In genomic region chr2:173682773-173683172, GRCm38 (mm10) we compare ENCODE assay signal across 23 mouse cellular contexts. TPM values are rescaled to one million over a fixed set of nuclear protein-coding genes. Genes with fewer than 3 reads are reported as not detected.
DNase-seq lines count a peak whose midpoint lies in the region; ATAC-seq lines count a peak whose summit lies in the region.
"Had no signal": no experiment of that assay in that cellular context is flagged by ENCODE, and none has a peak within 500 bp of the region (broad histone marks: within the 10 kb centered on the region; RNA-seq: fewer than 3 reads in every experiment).

No protein-coding gene starts in this region.

- no peak overlapping the region for H3K27ac ChIP-seq in liver, embryonic 15.5 days (replicated peaks)
- H3K27ac ChIP-seq: embryonic facial prominence, embryonic 12.5 days; heart, embryonic 10.5 days; kidney, postnatal 0 days; limb, embryonic 15.5 days; midbrain, embryonic 10.5 days; neural tube, embryonic 12.5 days had no signal

- DNase-seq in heart, postnatal 14 days: peak; percentile 12 to 16
- no peak for DNase-seq in heart, adult 8-10 months (ENCODE audit: low spot score)
- peak; percentile 14 for DNase-seq in ovary, postnatal 36 days (ENCODE audit: low spot score)
- DNase-seq in ovary, postnatal 14 days (ENCODE audit: low spot score): no peak
- peak; percentile 48 for DNase-seq in yolk sac, embryonic 10.5 days (ENCODE audit: low spot score)
- DNase-seq in T-cell, adult 2 months (ENCODE audit: low spot score): no peak
- DNase-seq in adrenal gland, adult 8-10 months: no peak
- DNase-seq: cerebellum, adult 18-20 months; gastrocnemius, postnatal 36 days; lung, postnatal 14 days; thymus, postnatal 4 days had no signal

- no peak overlapping the region for H3K9ac ChIP-seq in liver, embryonic 15.5 days
- H3K9ac ChIP-seq: embryonic facial prominence, embryonic 12.5 days; limb, embryonic 15.5 days; neural tube, embryonic 12.5 days had no signal

- no peaks in the 10 kb centered on the region for H3K27me3 ChIP-seq in liver, embryonic 15.5 days
- H3K27me3 ChIP-seq: embryonic facial prominence, embryonic 12.5 days; limb, embryonic 15.5 days; neural tube, embryonic 12.5 days had no signal

- H3K4me2 ChIP-seq in liver, embryonic 15.5 days: no peak overlapping the region
- H3K4me2 ChIP-seq: embryonic facial prominence, embryonic 12.5 days; limb, embryonic 15.5 days; neural tube, embryonic 12.5 days had no signal

- intact Hi-C loops in heart, postnatal 14 days (cut with DNase I): no loop called here

- WGBS in liver, embryonic 15.5 days (ENCODE audit: insufficient replicate concordance): 54% methylated on average over 10 of the region's 10 CpGs

- 0 out of 2 replicates have a peak, but pooled peaks cover 10% of the 10 kb centered on the region for H3K36me3 ChIP-seq in liver, embryonic 15.5 days (replicated peaks)
- H3K36me3 ChIP-seq: neural tube, embryonic 12.5 days had no signal

- H3K9me3 ChIP-seq in liver, embryonic 15.5 days (replicated peaks): no peaks in the 10 kb centered on the region
- H3K9me3 ChIP-seq: embryonic facial prominence, embryonic 12.5 days; heart, embryonic 10.5 days; limb, embryonic 15.5 days; midbrain, embryonic 10.5 days; neural tube, embryonic 12.5 days had no signal

- peaks cover 17% of the 10 kb centered on the region for H3K4me1 ChIP-seq in liver, embryonic 15.5 days (replicated peaks)
- H3K4me1 ChIP-seq: embryonic facial prominence, embryonic 12.5 days had no signal

- peak; percentile 38; the same call in 1 of the 2 replicates for ATAC-seq in liver, embryonic 15.5 days (ENCODE audit: insufficient read depth)

- H3K4me3 ChIP-seq in liver, embryonic 15.5 days (replicated peaks): no peak overlapping the region
- H3K4me3 ChIP-seq: embryonic facial prominence, embryonic 12.5 days; heart, embryonic 10.5 days; limb, embryonic 15.5 days; midbrain, embryonic 10.5 days; neural tube, embryonic 12.5 days had no signal

RNA-seq across cellular contexts. Expression of gene Rab22a, which starts 23.2 kb away (rescaled TPM):
- 10 to 100 TPM; 30.1 to 30.2 TPM for total RNA-seq in heart, postnatal 14 days (2021)
- 10 to 100 TPM; 32.9 to 41.6 (median 36.0) TPM for total RNA-seq in heart, adult 8-10 months (2022)
- polyA plus RNA-seq in liver, embryonic 15.5 days (2015; fragmentation: Nextera tagmentation; extraction: Ambion mirVana): 14.6 and 15.1 TPM in 2 replicates
- total RNA-seq in adrenal gland, adult 8-10 months (2022): 10 to 100 TPM; 33.4 to 44.1 (median 37.5) TPM

RNA-seq across cellular contexts. Expression of gene 1700010B08Rik, which starts 36.4 kb away (rescaled TPM):
- total RNA-seq in heart, postnatal 14 days (2021): not detected
- not detected for total RNA-seq in heart, adult 8-10 months (2022)
- not detected in 2 replicates for polyA plus RNA-seq in liver, embryonic 15.5 days (2015; fragmentation: Nextera tagmentation; extraction: Ambion mirVana)
- under 1 TPM in 1 of 4 experiments, not detected in 3; 0.32 TPM for total RNA-seq in adrenal gland, adult 8-10 months (2022)
- total RNA-seq: adrenal gland, adult 18-20 months; ES-E14; gastrocnemius, postnatal 36 days; hematopoietic stem cell, adult 5-6 weeks; left cerebral cortex, postnatal 14 days had no signal
- polyA plus RNA-seq: embryonic facial prominence, embryonic 12.5 days; heart, embryonic 10.5 days; intestine, embryonic 14.5 days; kidney, postnatal 0 days; limb, embryonic 15.5 days; midbrain, embryonic 10.5 days; neural tube, embryonic 12.5 days had no signal

RNA-seq across cellular contexts. Expression of gene Vapb, which starts 54.5 kb away (rescaled TPM):
- total RNA-seq in heart, postnatal 14 days (2021): 100 to 1,000 TPM in 1 of 2 experiments, 10 to 100 TPM in 1; 94.2 to 109 TPM
- total RNA-seq in heart, adult 8-10 months (2022): 100 to 1,000 TPM; 111 to 126 (median 118) TPM
- 2.9 and 5.1 TPM in 2 replicates for polyA plus RNA-seq in liver, embryonic 15.5 days (2015; fragmentation: Nextera tagmentation; extraction: Ambion mirVana)
- 100 to 1,000 TPM; 156 to 208 (median 192) TPM for total RNA-seq in adrenal gland, adult 8-10 months (2022)

Comparison
In these comparisons a context has a peak if more than half of its experiments do, and no peak if none do; other contexts are left out.
1. DNase-seq: peak in heart, postnatal 14 days (2 of 2), ovary, postnatal 36 days (single experiment) and yolk sac, embryonic 10.5 days (single experiment); none in heart, adult 8-10 months (single experiment), ovary, postnatal 14 days (single experiment), T-cell, adult 2 months (single experiment) and adrenal gland, adult 8-10 months (single experiment).